8 mouse cellular contexts compared by ENCODE assay signal in the genomic region with DNA sequence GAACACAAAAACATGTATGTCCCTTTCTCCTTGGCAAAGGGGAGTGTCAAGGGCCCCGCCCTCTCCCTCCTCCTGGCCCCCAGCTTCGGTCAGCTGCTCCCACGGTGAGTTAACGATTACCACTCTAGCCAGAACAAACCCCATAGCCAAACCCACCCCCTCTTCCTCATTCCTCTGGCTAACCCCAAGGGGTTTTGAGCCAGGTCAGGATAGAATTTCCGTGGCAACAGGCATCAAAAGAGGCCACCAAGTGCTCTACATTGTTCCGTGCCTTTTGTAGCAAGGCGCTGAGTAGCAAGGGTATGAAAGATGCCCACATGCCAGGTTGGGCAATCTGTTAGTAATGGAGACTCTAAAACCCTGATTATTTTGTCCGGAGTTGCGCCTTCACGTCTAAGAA. TPM values are rescaled to one million over a fixed set of nuclear protein-coding genes. Genes with fewer than 3 reads are reported as not detected.
DNase-seq lines count a peak whose midpoint lies in the region; ATAC-seq and TF ChIP-seq lines count a peak whose summit lies in the region.

No protein-coding gene starts in this region.

- H3K9ac ChIP-seq in embryonic facial prominence, embryonic 15.5 days = peak overlapping the region; percentile 69
- H3K9ac ChIP-seq in heart, postnatal 0 days (replicated peaks; ENCODE audit: low read depth, low read length) = peak overlapping the region; percentile 99

- 7% methylated on average over 10 of the region's 10 CpGs for WGBS in embryonic facial prominence, embryonic 15.5 days
- 5% methylated on average over 10 of the region's 10 CpGs for WGBS in heart, postnatal 0 days

- no peak; the same call in 1 of the 2 replicates for ATAC-seq in embryonic facial prominence, embryonic 15.5 days (ENCODE audit: insufficient number of reproducible peaks, low FRiP score, low TSS enrichment, low read depth)
- ATAC-seq in heart, postnatal 0 days (ENCODE audit: insufficient read depth, low read depth) = peak; percentile 42
- no peak for ATAC-seq in frontal cortex, adult (ENCODE audit: low TSS enrichment)

- DNase-seq in retina, embryonic 14.5 days (ENCODE audit: low spot score) = peak; percentile 45
- no peak for DNase-seq in retina, postnatal 1 day
- DNase-seq in heart, postnatal 0 days (ENCODE audit: low spot score) = peak; percentile 69
- peak; percentile 84 to 95 for DNase-seq in kidney, postnatal 25 days
- peak; percentile 52 to 79 for DNase-seq in lung, postnatal 4 days
- DNase-seq in urinary bladder, adult 18-20 months (ENCODE audit: low spot score in 2 of 2) = no peak

- TF ChIP-seq EP300 in heart, postnatal 0 days (IDR thresholded peaks at IDR 0.05; ENCODE audit: low read depth) = 0 out of 2 replicates have a peak, but pooled peaks have one; percentile 4

- peak overlapping the region; percentile 88 for H3K4me3 ChIP-seq in embryonic facial prominence, embryonic 15.5 days (replicated peaks)
- H3K4me3 ChIP-seq in heart, postnatal 0 days (ENCODE audit: low read depth, low read length) = peak overlapping the region; percentile 88

- H3K4me1 ChIP-seq in embryonic facial prominence, embryonic 15.5 days = peaks cover 42% of the 10 kb centered on the region
- peaks cover 29% of the 10 kb centered on the region for H3K4me1 ChIP-seq in heart, postnatal 0 days (ENCODE audit: control insufficient read depth, insufficient read depth)

- TF ChIP-seq CTCF in heart, postnatal 0 days (IDR thresholded peaks at IDR 0.05; ENCODE audit: low read depth) = no peak

- H3K27me3 ChIP-seq in embryonic facial prominence, embryonic 15.5 days = no peaks in the 10 kb centered on the region
- H3K27me3 ChIP-seq in heart, postnatal 0 days (ENCODE audit: control insufficient read depth, insufficient read depth, low read length) = no peaks in the 10 kb centered on the region

- H3K36me3 ChIP-seq in embryonic facial prominence, embryonic 15.5 days = peaks cover 11% of the 10 kb centered on the region; the same call in 1 of the 2 replicates
- H3K36me3 ChIP-seq in heart, postnatal 0 days (replicated peaks; ENCODE audit: control insufficient read depth, insufficient read depth, low read length) = peaks cover 16% of the 10 kb centered on the region

- H3K9me3 ChIP-seq in embryonic facial prominence, embryonic 15.5 days (replicated peaks) = no peaks in the 10 kb centered on the region
- H3K9me3 ChIP-seq in heart, postnatal 0 days (replicated peaks; ENCODE audit: control insufficient read depth, low read length) = no peaks in the 10 kb centered on the region

- H3K4me2 ChIP-seq in embryonic facial prominence, embryonic 15.5 days (replicated peaks) = peak overlapping the region; percentile 76
- peak overlapping the region; percentile 77 for H3K4me2 ChIP-seq in heart, postnatal 0 days (ENCODE audit: low read depth, low read length)

- H3K27ac ChIP-seq in embryonic facial prominence, embryonic 15.5 days (replicated peaks) = peak overlapping the region; percentile 96
- peak overlapping the region; percentile 100 for H3K27ac ChIP-seq in heart, postnatal 0 days (ENCODE audit: low read depth)

RNA-seq across cellular contexts. Expression of a gene that starts 1.2 kb away (rescaled TPM):
- 546 and 574 TPM in 2 replicates for polyA plus RNA-seq in embryonic facial prominence, embryonic 15.5 days (2015; fragmentation: Nextera tagmentation; extraction: Ambion mirVana)
- total RNA-seq in heart, postnatal 0 days (2014; rRNA removed; ENCODE audit: low replicate concordance) = 3,422 and 3,660 TPM in 2 replicates
- 2,757 and 2,826 TPM in 2 replicates for polyA plus RNA-seq in heart, postnatal 0 days (2015; fragmentation: Nextera tagmentation; extraction: Ambion mirVana)

Comparison
In these comparisons a context has a peak if more than half of its experiments do, and no peak if none do; other contexts are left out.
1. DNase-seq: peak in retina, embryonic 14.5 days (single experiment), heart, postnatal 0 days (single experiment), kidney, postnatal 25 days (2 of 2) and lung, postnatal 4 days (2 of 2); none in retina, postnatal 1 day (single experiment) and urinary bladder, adult 18-20 months (0 of 2).